Mouse (Mus musculus): Measurements from ENCODE around the gene Gdpgp1. TPM values are rescaled to one million over a fixed set of nuclear protein-coding genes. Genes with fewer than 3 reads are reported as not detected.
A peak's percentile ranks its signal among the peaks of the same experiment; 100 is the strongest.

Gdpgp1 gene
- 1 to 10 TPM; 1.9 TPM for total RNA-seq (2021)
- long read RNA-seq, experiment 1, full-length matches to known transcripts: 5 of 5 reads
- long read RNA-seq, experiment 1, partial matches to known transcripts: 0 of 5 reads
- long read RNA-seq, experiment 1, other reads (novel, unspliced or antisense): 0 of 5 reads
- long read RNA-seq, experiment 2, full-length matches to known transcripts: 5 of 5 reads
- long read RNA-seq, experiment 2, partial matches to known transcripts: 0 of 5 reads
- long read RNA-seq, experiment 2, other reads (novel, unspliced or antisense): 0 of 5 reads

- peak; percentile 98 to 99 for DNase-seq
- intact Hi-C loops (cut with DNase I): no loop called here
These were observed at the start of gene Gdpgp1, which contains the start of gene Cib1 for GRCm38 (mm10) chr7:80232489-80233029. TSS of gene Gdpgp1 (plus strand) at chr7:80232865. TSS of gene Cib1 (minus strand) at chr7:80232813.

GRCm38 (mm10) chr7:80183466-80183865 lies 49.2 kb upstream of the Gdpgp1 start:
- intact Hi-C loops (cut with DNase I): no loop called here
- no peak for DNase-seq

DNA sequence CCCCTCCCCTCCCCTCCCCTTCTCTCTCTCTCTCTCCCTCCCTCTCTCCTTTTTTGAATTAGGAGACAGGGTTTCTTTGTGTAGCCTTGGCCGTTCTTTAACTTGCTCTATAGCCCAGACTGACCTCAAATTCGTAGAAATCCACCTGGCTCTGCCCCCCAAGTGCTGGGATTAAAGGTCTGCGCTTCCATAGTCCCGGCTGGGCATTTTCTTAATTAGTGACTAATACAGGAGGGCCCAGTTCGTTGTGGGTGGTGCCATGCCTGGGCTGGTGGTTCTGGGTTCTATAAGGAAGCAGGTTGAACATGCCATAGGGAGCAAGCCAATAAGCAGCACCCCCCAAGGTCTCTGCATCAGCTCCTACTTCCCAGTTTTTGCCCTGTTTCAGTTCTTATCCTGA lies 48.7 kb upstream of the Gdpgp1 start:
- intact Hi-C loops (cut with DNase I): no loop called here
- no peak for DNase-seq

- intact Hi-C loops (cut with DNase I): no loop called here
- DNase-seq: no peak
These were observed 48.1 kb upstream of the Gdpgp1 start for GRCm38 (mm10) chr7:80184551-80184950.

DNA sequence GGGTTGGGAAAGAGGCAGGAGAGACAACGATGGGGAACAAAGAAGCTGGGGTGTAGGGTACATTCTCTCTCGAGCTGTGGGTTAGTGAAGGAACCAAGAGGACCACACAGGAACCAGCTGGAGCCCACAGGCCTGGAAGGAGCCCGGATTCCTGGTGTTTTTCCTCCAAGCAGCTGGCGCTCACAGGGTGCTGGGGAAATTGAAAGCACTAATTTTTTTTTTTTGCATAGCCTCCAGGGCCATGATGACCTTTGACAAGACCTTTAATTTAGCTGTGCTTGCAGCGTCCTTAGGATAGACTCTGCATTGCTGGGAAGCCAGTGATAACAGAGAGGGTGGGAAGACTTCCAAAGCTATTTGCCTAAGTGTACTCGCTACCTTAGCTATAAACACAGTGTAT lies 47.7 kb upstream of the Gdpgp1 start:
- intact Hi-C loops (cut with DNase I): no loop called here
- DNase-seq: no peak

DNA sequence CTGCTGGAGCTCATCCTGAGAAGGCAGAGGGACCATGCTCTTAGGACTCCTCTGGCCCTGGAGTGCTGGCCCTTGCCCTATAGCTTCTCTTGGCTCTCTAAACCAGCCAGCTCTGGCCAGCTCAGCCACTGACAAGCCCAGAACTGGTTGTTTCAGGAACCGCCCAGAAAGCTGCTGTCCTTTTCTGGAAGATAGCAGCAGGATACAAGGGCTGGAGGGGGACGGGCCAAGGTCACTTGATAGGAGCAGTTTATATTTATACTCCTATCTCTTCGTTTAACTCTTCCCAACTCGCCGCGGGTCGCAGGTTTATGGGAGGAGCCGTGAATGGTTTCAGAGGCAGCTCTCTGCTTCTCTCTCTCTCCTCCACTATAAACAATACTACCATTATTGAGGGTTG lies 46.6 kb upstream of the Gdpgp1 start:
- intact Hi-C loops (cut with DNase I): no loop called here

DNA sequence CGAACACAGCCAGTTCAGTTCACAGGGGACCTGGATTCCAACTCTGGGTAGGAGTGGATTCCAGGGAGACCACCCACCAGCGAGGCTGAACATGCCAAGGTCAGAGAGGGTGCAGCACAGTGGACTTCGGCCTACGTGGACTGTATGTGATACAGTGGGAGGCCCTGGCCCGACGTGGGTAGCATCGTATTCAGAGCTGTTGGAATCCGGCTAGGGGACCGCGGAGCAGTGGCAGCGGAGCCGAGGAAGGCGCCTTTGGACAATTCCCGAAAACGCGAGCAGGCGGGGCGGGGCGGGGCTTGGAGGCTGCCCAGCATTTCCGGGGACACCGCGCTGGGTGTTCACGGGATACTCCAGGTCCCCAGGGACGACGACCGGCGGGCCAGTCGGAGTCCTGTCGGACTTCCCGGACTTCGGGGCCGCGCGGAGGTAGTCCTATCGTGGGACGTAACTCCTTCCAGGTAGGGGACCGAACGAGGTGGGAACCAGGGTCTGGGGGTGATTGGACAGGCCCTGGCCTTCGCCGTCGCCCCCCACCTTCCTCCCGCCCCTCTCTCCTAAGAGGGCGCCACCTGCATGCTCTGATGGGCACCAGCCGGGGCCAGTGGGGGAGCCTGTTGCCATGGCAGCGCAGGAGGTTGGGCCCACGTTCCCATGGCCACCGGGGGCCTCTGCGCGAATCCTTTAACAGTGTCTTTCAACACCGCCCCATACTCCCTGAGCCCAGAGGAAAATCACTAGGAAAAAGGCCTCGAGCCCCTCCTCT lies 46.0 kb upstream of the Gdpgp1 start, which contains the start of gene Sema4b:
TSS of gene Sema4b (plus strand) at position 311 of the 766 bp plus-strand sequence.
- intact Hi-C loops (cut with DNase I): no loop called here
- peak; percentile 87 to 93 for DNase-seq

More for the DNA sequence above, 46.6 kb upstream of the Gdpgp1 start:
- DNase-seq: peak; percentile 54 to 57

DNA sequence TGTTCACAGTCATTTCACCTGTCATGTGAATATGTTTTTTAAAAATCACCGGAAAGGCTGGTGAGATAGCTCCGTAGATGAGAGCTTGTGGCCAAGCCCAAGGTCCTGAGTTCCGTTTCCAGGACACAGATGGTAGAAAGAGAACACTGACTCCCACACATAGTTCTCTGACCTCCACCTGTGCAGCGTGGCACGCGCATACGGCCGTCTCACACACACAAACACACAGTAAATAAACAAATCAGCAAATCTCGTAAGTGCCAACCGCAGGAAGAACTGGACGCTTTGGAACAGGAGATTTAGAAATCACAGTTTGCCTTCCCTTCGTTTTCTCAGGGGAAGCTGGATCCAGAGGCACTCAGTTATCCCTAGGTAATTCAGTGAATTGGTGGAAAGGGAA lies 45.2 kb upstream of the Gdpgp1 start:
- intact Hi-C loops (cut with DNase I): no loop called here
- DNase-seq: no peak

GRCm38 (mm10) chr7:80188579-80189125 lies 44.0 kb upstream of the Gdpgp1 start:
- intact Hi-C loops (cut with DNase I): no loop called here
- no peak for DNase-seq

GRCm38 (mm10) chr7:80189147-80189933 lies 43.3 kb upstream of the Gdpgp1 start:
- intact Hi-C loops (cut with DNase I): no loop called here
- no peak for DNase-seq

GRCm38 (mm10) chr7:80191455-80191854 lies 41.2 kb upstream of the Gdpgp1 start:
- intact Hi-C loops (cut with DNase I): no loop called here
- no peak for DNase-seq

GRCm38 (mm10) chr7:80192226-80193061 lies 40.2 kb upstream of the Gdpgp1 start:
- peak; percentile 75 to 78 for DNase-seq
- intact Hi-C loops (cut with DNase I): no loop called here

DNA sequence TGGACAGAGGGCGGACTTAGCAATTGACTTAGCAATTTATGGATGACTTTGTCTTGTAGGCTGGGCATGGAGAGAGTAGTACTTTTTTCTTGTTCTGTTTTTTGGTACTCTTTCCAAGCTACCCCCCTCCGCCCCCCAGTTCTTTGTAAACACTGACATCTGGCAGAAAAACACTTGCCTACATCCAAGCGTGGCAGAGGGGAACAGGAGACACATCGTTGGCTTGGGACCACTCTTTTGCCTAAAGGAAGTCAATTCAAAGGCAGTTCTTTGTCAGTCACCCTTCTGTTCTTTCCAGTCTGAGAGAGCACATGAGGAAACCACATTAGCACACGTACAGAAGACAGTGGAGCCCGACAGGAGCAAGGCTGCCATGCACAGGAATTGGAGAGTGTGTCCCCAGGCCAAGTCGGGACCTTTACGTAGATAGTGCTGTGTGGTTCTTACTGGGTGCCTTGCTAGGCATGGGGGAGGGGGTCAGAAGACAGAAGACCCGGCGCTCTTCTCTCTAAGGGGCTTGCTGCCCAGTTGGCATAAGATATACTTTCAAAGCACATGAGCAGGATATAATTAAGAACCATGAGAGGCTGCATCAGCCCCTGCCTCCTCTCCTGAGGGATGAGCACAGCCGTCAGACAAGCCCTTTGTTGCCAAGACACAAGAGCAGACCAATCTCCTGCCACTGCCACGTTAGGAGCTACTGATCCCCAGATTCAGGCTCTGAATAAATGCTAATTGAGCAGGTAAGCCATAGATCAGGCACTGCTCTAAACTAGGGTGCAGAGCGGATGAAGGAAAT lies 38.5 kb upstream of the Gdpgp1 start:
- intact Hi-C loops (cut with DNase I): no loop called here
- DNase-seq: no peak

DNA sequence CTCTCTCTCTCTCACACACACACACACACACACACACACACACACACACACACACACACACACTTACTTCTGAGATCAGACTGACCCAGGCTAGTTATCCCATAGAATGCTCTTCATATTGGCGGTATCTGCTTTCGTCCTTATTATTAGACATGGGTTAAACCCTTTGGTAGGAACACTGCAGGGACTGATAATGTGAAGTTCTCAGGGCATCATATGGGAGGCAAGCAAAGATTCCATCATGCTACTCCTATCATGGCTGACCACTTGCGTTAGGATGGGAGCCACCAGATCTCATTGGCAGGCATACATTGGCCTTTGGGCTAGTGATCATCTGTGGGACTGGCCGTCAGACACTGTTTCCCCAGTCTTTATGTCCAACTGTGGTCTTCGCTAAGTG lies 37.5 kb upstream of the Gdpgp1 start:
- intact Hi-C loops (cut with DNase I): no loop called here
- no peak for DNase-seq

DNA sequence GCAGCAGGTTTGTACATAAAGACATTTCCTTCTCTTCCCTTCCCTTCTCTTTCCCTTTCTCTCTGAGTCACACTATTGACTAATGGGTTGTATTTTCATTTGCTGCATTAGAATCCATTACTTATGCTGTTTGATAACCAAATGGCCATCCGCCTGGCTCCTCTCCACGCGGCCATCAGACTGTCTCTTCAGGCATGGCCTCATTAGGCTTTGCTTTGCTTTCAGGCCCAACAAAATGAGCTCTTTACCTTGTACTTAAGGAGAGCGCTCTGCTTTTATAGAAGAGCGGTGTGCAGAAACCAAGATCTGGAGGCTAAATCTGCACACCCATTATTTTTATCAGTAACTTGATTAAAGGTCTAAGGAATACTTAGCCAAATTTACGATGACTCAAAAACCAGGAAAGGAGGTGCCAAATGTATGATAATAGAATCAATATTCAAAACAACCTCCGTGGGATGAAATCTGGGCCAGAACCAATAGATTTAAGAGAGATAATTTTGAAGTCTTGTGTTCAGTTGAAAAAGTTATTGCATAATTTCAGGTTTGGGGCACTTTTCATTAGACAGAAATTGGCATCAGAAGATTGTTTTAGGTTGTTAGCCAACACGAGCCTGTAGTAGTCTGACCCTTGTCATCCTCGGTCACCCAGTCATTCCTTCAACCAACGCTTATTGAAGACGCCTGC lies 36.9 kb upstream of the Gdpgp1 start:
- intact Hi-C loops (cut with DNase I): no loop called here
- no peak for DNase-seq

DNA sequence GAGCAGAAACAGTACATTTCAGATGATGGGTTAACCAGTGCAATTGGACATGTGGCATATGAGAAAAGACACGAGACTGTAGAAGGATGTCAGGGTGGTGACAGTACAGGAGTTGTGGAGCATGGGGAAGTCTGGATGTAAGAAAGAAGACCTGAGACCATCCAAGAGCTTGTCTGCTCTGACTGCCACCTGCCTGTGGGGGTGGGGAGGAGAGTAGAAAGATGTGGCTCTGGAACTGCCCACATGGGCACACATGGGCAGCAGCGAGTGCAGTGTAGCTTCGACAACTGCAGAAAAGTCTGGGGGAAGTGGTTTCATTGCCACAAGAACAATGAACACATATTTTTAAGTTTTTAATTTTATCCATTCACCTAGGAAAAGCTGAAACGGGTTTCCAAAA lies 35.3 kb upstream of the Gdpgp1 start:
- no peak for DNase-seq
- intact Hi-C loops (cut with DNase I): no loop called here

- intact Hi-C loops (cut with DNase I): no loop called here
- peak; percentile 74 to 78 for DNase-seq
These were observed 34.5 kb upstream of the Gdpgp1 start for GRCm38 (mm10) chr7:80197941-80198778.
